Mouse (Mus musculus) kidney, embryonic 15.5 days (tissue): ENCODE measurements around the gene Olfr652. TPM values are rescaled to one million over a fixed set of nuclear protein-coding genes. Genes with fewer than 3 reads are reported as not detected.

Experiments
- polyA plus RNA-seq: library from polyadenylated mRNA; unstranded; fragments of >200 nt; fragmentation: Nextera tagmentation; extraction: Ambion mirVana; gene quantifications from 2 replicates; pipeline ENCODE4 v1.2.1, GENCODE M21; 2015

The Olfr652 gene
- polyA plus RNA-seq, 1 experiment from 2014 or later: not detected

Other genes starting within 250 kb of the Olfr652 start
- 7.1 and 7.5 TPM in 2 replicates for gene Trim12a, start 245.4 kb upstream of the Olfr652 start, polyA plus RNA-seq
- gene Trim34b, start 231.4 kb upstream of the Olfr652 start, polyA plus RNA-seq: 0.09 TPM in 1 of 2 replicates, not detected in the other
- 2.2 and 2.3 TPM in 2 replicates for gene Trim12c, start 207.5 kb upstream of the Olfr652 start, polyA plus RNA-seq
- gene Trim30b, start 191.0 kb upstream of the Olfr652 start, polyA plus RNA-seq: 0.09 TPM in 1 of 2 replicates, not detected in the other
- 0.12 and 0.22 TPM in 2 replicates for gene Trim30c, start 160.1 kb upstream of the Olfr652 start, polyA plus RNA-seq
- 1.1 and 1.3 TPM in 2 replicates for gene Trim30a, start 95.7 kb upstream of the Olfr652 start, polyA plus RNA-seq
- gene Trim30d, start 53.1 kb upstream of the Olfr652 start, polyA plus RNA-seq: 0.31 and 0.45 TPM in 2 replicates
- gene Olfr651, start 10.8 kb upstream of the Olfr652 start, polyA plus RNA-seq: not detected in 2 replicates
- gene Olfr653, start 16.4 kb downstream of the Olfr652 start, polyA plus RNA-seq: not detected in 2 replicates
- not detected in 2 replicates for gene Olfr654, start 26.1 kb downstream of the Olfr652 start, polyA plus RNA-seq
- not detected in 2 replicates for gene Olfr655, start 40.9 kb downstream of the Olfr652 start, polyA plus RNA-seq
- not detected in 2 replicates for gene Olfr656, start 53.1 kb downstream of the Olfr652 start, polyA plus RNA-seq
- gene Olfr657, start 63.9 kb downstream of the Olfr652 start, polyA plus RNA-seq: not detected in 2 replicates
- not detected in 2 replicates for gene Olfr658, start 86.4 kb downstream of the Olfr652 start, polyA plus RNA-seq
- not detected in 2 replicates for gene Olfr659, start 105.9 kb downstream of the Olfr652 start, polyA plus RNA-seq
- gene Olfr661, start 125.6 kb downstream of the Olfr652 start, polyA plus RNA-seq: not detected in 2 replicates
- not detected in 2 replicates for gene Usp17le, start 216.6 kb downstream of the Olfr652 start, polyA plus RNA-seq